Mouse (Mus musculus): ENCODE data around the gene Tmem117.

The Tmem117 gene

GRCm38 (mm10) chr15:94648430-94648829 is 19.4 kb downstream of the Tmem117 start:
- in situ Hi-C loops (cut with MseI, MboI), result no loop called here

GRCm38 (mm10) chr15:94649071-94649765 is 20.2 kb downstream of the Tmem117 start:
- in situ Hi-C loops (cut with MseI, MboI), result no loop called here

- in situ Hi-C loops (cut with MseI, MboI), result no loop called here
Observed at GRCm38 (mm10) chr15:94649766-94650120, 20.7 kb downstream of the Tmem117 start.

GRCm38 (mm10) chr15:94651350-94651749 is 22.3 kb downstream of the Tmem117 start:
- in situ Hi-C loops (cut with MseI, MboI), result no loop called here

GRCm38 (mm10) chr15:94651969-94652842 is 23.2 kb downstream of the Tmem117 start:
- in situ Hi-C loops (cut with MseI, MboI), result no loop called here

GRCm38 (mm10) chr15:94652843-94653206 is 23.8 kb downstream of the Tmem117 start:
- in situ Hi-C loops (cut with MseI, MboI), result no loop called here

- in situ Hi-C loops (cut with MseI, MboI), result no loop called here
Observed at GRCm38 (mm10) chr15:94655811-94656323, 26.8 kb downstream of the Tmem117 start.

- in situ Hi-C loops (cut with MseI, MboI), result no loop called here
Observed at GRCm38 (mm10) chr15:94657882-94658281, 28.9 kb downstream of the Tmem117 start.

- in situ Hi-C loops (cut with MseI, MboI), result no loop called here
Observed at GRCm38 (mm10) chr15:94658392-94659111, 29.5 kb downstream of the Tmem117 start.

- in situ Hi-C loops (cut with MseI, MboI), result no loop called here
Observed at GRCm38 (mm10) chr15:94659112-94659437, 30.0 kb downstream of the Tmem117 start.

GRCm38 (mm10) chr15:94660913-94661312 is 31.9 kb downstream of the Tmem117 start:
- in situ Hi-C loops (cut with MseI, MboI), result loop anchor here in 1 of 2 experiments (10.0 kb wide), 1 partner anchor 106 kb away; no protein-coding TSS in a partner anchor

GRCm38 (mm10) chr15:94661398-94661797 is 32.4 kb downstream of the Tmem117 start:
- in situ Hi-C loops (cut with MseI, MboI), result loop anchor here in 1 of 2 experiments (10.0 kb wide), 1 partner anchor 107 kb away; no protein-coding TSS in a partner anchor

GRCm38 (mm10) chr15:94664612-94665011 is 35.6 kb downstream of the Tmem117 start:
- in situ Hi-C loops (cut with MseI, MboI), result loop anchor here in 1 of 2 experiments (10.0 kb wide), 1 partner anchor 110 kb away; no protein-coding TSS in a partner anchor

GRCm38 (mm10) chr15:94681135-94681534 is 52.1 kb downstream of the Tmem117 start:
- in situ Hi-C loops (cut with MseI, MboI), result no loop called here

GRCm38 (mm10) chr15:94684269-94684668 is 55.2 kb downstream of the Tmem117 start:
- in situ Hi-C loops (cut with MseI, MboI), result no loop called here

- in situ Hi-C loops (cut with MseI, MboI), result no loop called here
Observed at GRCm38 (mm10) chr15:94687176-94687575, 58.1 kb downstream of the Tmem117 start.

GRCm38 (mm10) chr15:94687629-94688028 is 58.6 kb downstream of the Tmem117 start:
- in situ Hi-C loops (cut with MseI, MboI), result no loop called here

- in situ Hi-C loops (cut with MseI, MboI), result no loop called here
Observed at GRCm38 (mm10) chr15:94689195-94689883, 60.3 kb downstream of the Tmem117 start.

- in situ Hi-C loops (cut with MseI, MboI), result no loop called here
Observed at GRCm38 (mm10) chr15:94689884-94690231, 60.8 kb downstream of the Tmem117 start.

GRCm38 (mm10) chr15:94722759-94723158 is 93.7 kb downstream of the Tmem117 start:
- in situ Hi-C loops (cut with MseI, MboI), result loop anchor here in 1 of 2 experiments (10.0 kb wide), 1 partner anchor 852 kb away; no protein-coding TSS in a partner anchor

- in situ Hi-C loops (cut with MseI, MboI), result no loop called here
Observed at GRCm38 (mm10) chr15:94732104-94732503, 103.1 kb downstream of the Tmem117 start.

All from mouse trophoblast stem cell (cell line).